Mouse (Mus musculus) intestine, embryonic 14.5 days (tissue): ENCODE results near the gene Fbxo4. TPM values are rescaled to one million over a fixed set of nuclear protein-coding genes. Genes with fewer than 3 reads are reported as not detected.
A peak's percentile ranks its signal among the peaks of the same experiment; 100 is the strongest.

Experiments used
- ATAC-seq: fragments of 200-750 bp; cut with Nextera tagmentation; replicated peaks from 2 replicates; pipeline ENCODE4 v1.8.0; 2017; ENCODE audit warnings: low read depth, moderate number of reproducible peaks, moderate TSS enrichment, moderate library complexity; ENCODE audit not compliant: low FRiP score, low TSS enrichment
- DNase-seq: peaks from one replicate; pipeline ENCODE4 v3.0.0-alpha.2; 2018; ENCODE audit warnings: low spot score
- H3K27ac ChIP-seq: fragments of 300-500 bp; sonication (generic); 2 replicates; pipeline ENCODE4 v1.5.1; 2014; ENCODE audit warnings: low read depth, mild to moderate bottlenecking, control low read depth
- H3K27me3 ChIP-seq: fragments of 300-500 bp; sonication (generic); replicated peaks from 2 replicates; pipeline ENCODE4 v1.6.1; 2014; ENCODE audit warnings: low read length, control low read depth; ENCODE audit not compliant: control insufficient read depth, insufficient read depth
- H3K36me3 ChIP-seq: fragments of 300-500 bp; sonication (generic); 2 replicates; pipeline ENCODE4 v1.6.1; 2014; ENCODE audit warnings: low read length, control low read depth; ENCODE audit not compliant: control insufficient read depth, insufficient read depth
- H3K4me1 ChIP-seq: fragments of 300-500 bp; sonication (generic); replicated peaks from 2 replicates; pipeline ENCODE4 v1.6.1; 2014; ENCODE audit warnings: low read length, control low read depth, mixed read lengths; ENCODE audit not compliant: control insufficient read depth, insufficient read depth
- H3K4me2 ChIP-seq: fragments of 300-500 bp; sonication (generic); 2 replicates; pipeline ENCODE4 v1.6.1; 2014; ENCODE audit warnings: low read length
- H3K4me3 ChIP-seq: fragments of 300-500 bp; sonication (generic); 2 replicates; pipeline ENCODE4 v1.5.1; 2014; ENCODE audit warnings: low read depth, low read length, control low read depth, mixed read lengths
- H3K9ac ChIP-seq: fragments of 300-500 bp; sonication (generic); 2 replicates; pipeline ENCODE4 v1.6.1; 2014; ENCODE audit warnings: mild to moderate bottlenecking, low read length
- H3K9me3 ChIP-seq: fragments of 300-500 bp; sonication (generic); 2 replicates; pipeline ENCODE4 v1.6.1; 2016; ENCODE audit warnings: low read length, control low read depth; ENCODE audit not compliant: control insufficient read depth
- WGBS: fragments of 180-500 bp; shearing (Covaris S2); extraction: QIAGEN DNeasy Blood & Tissue Kit; methylation state at CpG from one replicate; pipeline ENCODE4 v1.1.7; 2014; 5-methylcytosine and 5-hydroxymethylcytosine counted together
- polyA plus RNA-seq: library from polyadenylated mRNA; unstranded; fragments of >200 nt; fragmentation: Nextera tagmentation; extraction: Ambion mirVana; gene quantifications from 2 replicates; pipeline ENCODE4 v1.2.1, GENCODE M21; 2014

Fbxo4 gene
- polyA plus RNA-seq, 1 experiment from 2014 or later = 9.0 TPM

DNA sequence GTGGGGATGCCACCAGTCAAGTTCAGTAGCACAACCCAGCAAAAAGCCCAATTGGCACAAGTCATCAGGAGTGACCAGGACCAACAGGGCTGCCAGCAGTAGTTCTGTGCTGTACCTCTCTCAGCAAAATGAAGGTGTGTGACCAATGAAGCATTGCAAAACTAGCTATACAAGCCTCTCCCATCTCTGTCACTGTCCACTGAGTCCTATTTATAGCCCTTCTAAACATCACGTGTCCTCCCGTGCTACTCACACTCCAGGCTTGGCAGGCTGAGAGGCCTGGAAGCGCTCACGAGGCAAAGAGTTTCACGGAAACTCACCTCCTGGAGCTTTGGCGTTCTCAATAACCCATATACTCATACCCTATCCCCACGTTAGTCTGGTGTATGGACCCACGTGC lies 17.1 kb downstream of the Fbxo4 start:
- Histone ChIP-seq H3K27me3 (no peaks in the 10 kb centered on the region), H3K4me1 (no peaks in the 10 kb centered on the region), H3K4me2 (no peak overlapping the region), H3K27ac (no peak overlapping the region), H3K9ac (no peak overlapping the region), H3K4me3 (no peak overlapping the region), H3K36me3 (peaks cover 7% of the 10 kb centered on the region; the same call in 1 of the 2 replicates), H3K9me3 (no peaks in the 10 kb centered on the region)
- DNase-seq (no peak), ATAC-seq (no peak)
- 81% methylated on average over 8 of the region's 8 CpGs for whole genome bisulfite sequencing

DNA sequence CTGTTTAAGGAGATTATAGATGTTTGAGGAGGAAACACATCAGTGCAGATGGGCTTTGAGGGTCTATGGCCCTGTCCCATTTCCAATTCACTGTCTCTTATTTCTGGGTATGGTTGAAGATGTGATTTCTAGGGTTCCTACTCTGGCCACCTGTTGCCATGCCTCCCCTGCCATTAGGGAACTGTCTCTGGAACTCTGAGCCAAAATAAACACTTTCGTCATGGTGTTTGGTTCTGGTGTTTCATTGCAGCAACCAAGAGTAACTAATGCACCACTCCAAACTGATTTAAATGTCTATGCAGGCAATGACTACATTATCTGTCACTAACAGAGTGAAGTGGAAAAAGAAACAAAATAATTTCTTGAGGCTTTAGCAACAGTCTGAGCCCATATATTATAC lies 19.3 kb downstream of the Fbxo4 start:
- H3K9ac ChIP-seq = no peak overlapping the region
- H3K4me2 ChIP-seq = no peak overlapping the region
- WGBS = 42% methylated on average over 1 of the region's 1 CpGs
- H3K9me3 ChIP-seq = no peaks in the 10 kb centered on the region
- H3K36me3 ChIP-seq = peaks cover 2% of the 10 kb centered on the region; the same call in 1 of the 2 replicates
- ATAC-seq (no peak), DNase-seq (no peak)
- H3K27ac ChIP-seq = no peak overlapping the region
- H3K4me3 ChIP-seq = no peak overlapping the region
- H3K27me3 ChIP-seq = no peaks in the 10 kb centered on the region
- no peaks in the 10 kb centered on the region for H3K4me1 ChIP-seq

- no peaks in the 10 kb centered on the region for H3K36me3 ChIP-seq
- DNase-seq (peak; percentile 62), ATAC-seq (no peak)
- no peak overlapping the region for H3K4me3 ChIP-seq
- H3K27me3 ChIP-seq = no peaks in the 10 kb centered on the region
- no peak overlapping the region for H3K4me2 ChIP-seq
- no peaks in the 10 kb centered on the region for H3K9me3 ChIP-seq
- no peak overlapping the region for H3K27ac ChIP-seq
- 35% methylated on average over 4 of the region's 4 CpGs for WGBS
- no peak overlapping the region for H3K9ac ChIP-seq
- H3K4me1 ChIP-seq = no peaks in the 10 kb centered on the region
Observed at GRCm38 (mm10) chr15:3957982-3958381, 21.4 kb downstream of the Fbxo4 start.

- no peaks in the 10 kb centered on the region for H3K27me3 ChIP-seq
- ATAC-seq (no peak), DNase-seq (no peak)
- no peak overlapping the region for H3K27ac ChIP-seq
- 85% methylated on average over 2 of the region's 2 CpGs for WGBS
- H3K9me3 ChIP-seq = no peaks in the 10 kb centered on the region
- H3K9ac ChIP-seq = no peak overlapping the region
- H3K4me2 ChIP-seq = no peak overlapping the region
- H3K4me1 ChIP-seq = no peaks in the 10 kb centered on the region
- no peak overlapping the region for H3K4me3 ChIP-seq
- no peaks in the 10 kb centered on the region for H3K36me3 ChIP-seq
Observed at GRCm38 (mm10) chr15:3954971-3955370, 24.4 kb downstream of the Fbxo4 start.

GRCm38 (mm10) chr15:3938132-3938531 lies 41.2 kb downstream of the Fbxo4 start:
- no peak for ATAC-seq

DNA sequence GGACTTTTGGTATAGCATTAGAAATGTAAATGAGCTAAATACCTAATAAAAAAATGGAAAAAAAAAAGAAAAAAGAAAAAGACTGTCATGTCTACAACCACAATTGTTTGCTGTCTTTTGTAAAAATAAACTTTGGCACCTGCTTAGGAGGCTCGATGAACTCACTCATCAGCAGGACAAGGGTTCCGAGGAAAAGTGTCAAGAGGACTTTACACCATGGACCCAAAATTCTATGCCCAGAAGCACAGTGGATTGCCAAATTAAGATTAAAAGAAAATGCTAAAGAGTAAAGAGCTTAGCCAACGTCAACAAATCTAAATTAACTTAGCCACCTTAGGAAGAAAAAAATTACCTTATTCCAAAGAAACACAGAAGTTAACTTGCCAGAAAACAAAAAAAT lies 43.3 kb downstream of the Fbxo4 start:
- Histone ChIP-seq H3K9ac (no peak overlapping the region), H3K4me1 (no peaks in the 10 kb centered on the region), H3K27ac (no peak overlapping the region), H3K4me3 (no peak overlapping the region), H3K9me3 (no peaks in the 10 kb centered on the region), H3K36me3 (no peaks in the 10 kb centered on the region), H3K27me3 (no peaks in the 10 kb centered on the region), H3K4me2 (no peak overlapping the region)
- DNase-seq = no peak
- 87% methylated on average over 3 of the region's 3 CpGs for WGBS
- ATAC-seq = no peak

More at GRCm38 (mm10) chr15:3938132-3938531, 41.2 kb downstream of the Fbxo4 start:
- Histone ChIP-seq H3K36me3 (no peaks in the 10 kb centered on the region), H3K9ac (no peak overlapping the region), H3K27ac (no peak overlapping the region), H3K9me3 (no peaks in the 10 kb centered on the region), H3K27me3 (no peaks in the 10 kb centered on the region), H3K4me1 (no peaks in the 10 kb centered on the region), H3K4me2 (no peak overlapping the region), H3K4me3 (no peak overlapping the region)
- no peak for DNase-seq
- WGBS = 85% methylated on average over 2 of the region's 2 CpGs

DNA sequence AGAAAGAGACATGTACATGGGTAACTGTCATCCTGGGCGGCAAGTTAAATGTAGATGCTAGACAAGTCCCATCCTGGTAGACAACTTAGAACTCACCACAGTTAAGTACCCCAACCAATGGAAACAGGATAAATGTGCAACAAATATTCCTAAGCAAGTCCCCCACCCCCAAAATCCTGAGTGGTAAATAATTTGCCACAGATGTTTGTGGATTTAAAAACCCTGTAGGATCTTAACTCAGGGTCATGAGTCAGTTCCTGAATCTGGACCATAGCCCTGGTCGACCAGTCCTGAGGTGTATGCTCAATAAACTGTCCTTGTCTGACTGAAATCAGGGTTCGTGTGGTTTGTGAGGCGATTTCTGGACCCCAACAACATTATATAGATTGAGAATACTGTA lies 45.9 kb downstream of the Fbxo4 start:
- Histone ChIP-seq H3K36me3 (no peaks in the 10 kb centered on the region), H3K4me3 (no peak overlapping the region), H3K4me2 (no peak overlapping the region), H3K4me1 (no peaks in the 10 kb centered on the region), H3K27ac (no peak overlapping the region), H3K27me3 (no peaks in the 10 kb centered on the region), H3K9ac (no peak overlapping the region), H3K9me3 (no peaks in the 10 kb centered on the region)
- ATAC-seq (no peak), DNase-seq (no peak)
- 87% methylated on average over 4 of the region's 4 CpGs for WGBS

GRCm38 (mm10) chr15:3931931-3932330 lies 47.4 kb downstream of the Fbxo4 start:
- no peaks in the 10 kb centered on the region for H3K4me1 ChIP-seq
- H3K9ac ChIP-seq = no peak overlapping the region
- ATAC-seq (no peak), DNase-seq (no peak)
- H3K4me3 ChIP-seq = no peak overlapping the region
- H3K27me3 ChIP-seq = no peaks in the 10 kb centered on the region
- no peak overlapping the region for H3K27ac ChIP-seq
- no peak overlapping the region for H3K4me2 ChIP-seq
- no peaks in the 10 kb centered on the region for H3K9me3 ChIP-seq
- H3K36me3 ChIP-seq = no peaks in the 10 kb centered on the region
- 97% methylated on average over 1 of the region's 1 CpGs for WGBS
